Mouse (Mus musculus) heart, adult 2 months (tissue): ENCODE measurements around the gene Sap30l. TPM values are rescaled to one million over a fixed set of nuclear protein-coding genes. Genes with fewer than 3 reads are reported as not detected.

ENCODE experiments used
- DNase-seq, 2 experiments: peaks; one replicate each; pipeline ENCODE4 v3.0.0; 2021
- H3K27ac ChIP-seq: fragments of 200-600 bp; 2 replicates; pipeline ENCODE4 v1.8.1; 2022
- H3K27me3 ChIP-seq: fragments of 200-500 bp; 2 replicates; pipeline ENCODE4 v1.6.1; 2012; ENCODE audit warnings: mild to moderate bottlenecking, low read length, inconsistent platforms, mixed read lengths; ENCODE audit not compliant: control insufficient read depth, insufficient read depth
- H3K36me3 ChIP-seq: fragments of 200-500 bp; 2 replicates; pipeline ENCODE4 v1.6.1; 2012; ENCODE audit warnings: low read length, inconsistent platforms; ENCODE audit not compliant: control insufficient read depth, insufficient read depth
- H3K4me1 ChIP-seq: fragments of 200-500 bp; 2 replicates; pipeline ENCODE4 v1.6.1; 2011; ENCODE audit warnings: low read length; ENCODE audit not compliant: control insufficient read depth, insufficient read depth
- H3K4me3 ChIP-seq: fragments of 200-600 bp; 2 replicates; pipeline ENCODE4 v1.8.1; 2022
- H3K79me2 ChIP-seq: fragments of 200-500 bp; replicated peaks from 2 replicates; pipeline ENCODE4 v1.6.1; 2012; ENCODE audit warnings: mild to moderate bottlenecking, inconsistent platforms, low read length, moderate library complexity, mixed read lengths; ENCODE audit not compliant: control insufficient read depth, insufficient read depth
- H3K9ac ChIP-seq: fragments of 200-500 bp; 2 replicates; pipeline ENCODE4 v1.6.1; 2012; ENCODE audit warnings: low read depth, mild to moderate bottlenecking, control low read depth, inconsistent platforms, low read length, mixed read lengths
- CTCF ChIP-seq: fragments of 200-600 bp; IDR thresholded peaks from 2 replicates; pipeline ENCODE4 v1.8.1; 2022; ENCODE audit warnings: antibody characterized with exemption, mild to moderate bottlenecking, moderate library complexity
- EP300 ChIP-seq: fragments of 200-500 bp; IDR thresholded peaks from 2 replicates; pipeline ENCODE4 v1.6.1; 2011; ENCODE audit warnings: low read depth, low read length, control low read depth; ENCODE audit not compliant: insufficient read depth
- POLR2A ChIP-seq: fragments of 200-500 bp; IDR thresholded peaks from 2 replicates; pipeline ENCODE4 v1.6.1; 2011; ENCODE audit warnings: mild to moderate bottlenecking, low read depth, low read length, control low read depth; ENCODE audit not compliant: insufficient read depth
- WGBS: fragments of 180-500 bp; shearing (Covaris S2); methylation state at CpG from one replicate; pipeline ENCODE4 v1.1.7; 2018; 5-methylcytosine and 5-hydroxymethylcytosine counted together
- intact Hi-C: fragments of 180-260 bp; cut with DNase I; formaldehyde crosslinking; loops from one replicate; pipeline ENCODE4 v1.15.1; 2025
- polyA plus RNA-seq: library from polyadenylated mRNA; depleted of rRNA; stranded (reverse); fragments of >200 nt; gene quantifications from 2 replicates; pipeline ENCODE4 v1.2.3, GENCODE M21; 2012
- total RNA-seq, 2 experiments: library from RNA; stranded (reverse); gene quantifications; 2 replicates each; pipeline ENCODE4 v1.2.3; 2021

Sap30l gene
- total and polyA plus RNA-seq, 3 experiments: 21.2 to 49.2 (median 43.2) TPM

GRCm38 (mm10) chr11:57831281-57831781 is 29.9 kb downstream of the Sap30l start:
- Histone ChIP-seq H3K79me2 (no peaks in the 10 kb centered on the region), H3K4me3 (no peak overlapping the region), H3K36me3 (no peaks in the 10 kb centered on the region), H3K9ac (no peak overlapping the region), H3K4me1 (peaks cover 4% of the 10 kb centered on the region), H3K27me3 (peaks cover 48% of the 10 kb centered on the region), H3K27ac (no peak overlapping the region)
- no peak for TF ChIP-seq EP300
- no peak for TF ChIP-seq CTCF
- no peak for TF ChIP-seq POLR2A
- 27% methylated on average over 31 of the region's 31 CpGs for WGBS
- intact Hi-C loops: no loop called here
- no peak for DNase-seq

- intact Hi-C loops: no loop called here
- DNase-seq: no peak
- Histone ChIP-seq H3K27ac (no peak overlapping the region), H3K4me3 (no peak overlapping the region), H3K36me3 (no peaks in the 10 kb centered on the region), H3K27me3 (peaks cover 52% of the 10 kb centered on the region), H3K9ac (no peak overlapping the region), H3K79me2 (no peaks in the 10 kb centered on the region), H3K4me1 (peaks cover 4% of the 10 kb centered on the region)
- no peak for TF ChIP-seq CTCF
- no peak for TF ChIP-seq POLR2A
- no peak for TF ChIP-seq EP300
- WGBS: 46% methylated on average over 16 of the region's 16 CpGs
These were observed 30.4 kb downstream of the Sap30l start for GRCm38 (mm10) chr11:57831861-57832260.

GRCm38 (mm10) chr11:57832552-57833201 is 31.2 kb downstream of the Sap30l start, which contains the start of gene Hand1:
Gene Hand1, minus strand, starts transcription at chr11:57832818.
- Histone ChIP-seq H3K9ac (no peak within 1 kb of the TSS), H3K4me3 (no peak within 1 kb of the TSS)

GRCm38 (mm10) chr11:57833296-57833977 is 32.0 kb downstream of the Sap30l start:
- Histone ChIP-seq H3K27me3 (peaks cover 45% of the 10 kb centered on the region), H3K4me1 (peaks cover 1% of the 10 kb centered on the region; the same call in 1 of the 2 replicates), H3K9ac (no peak overlapping the region), H3K4me3 (no peak overlapping the region), H3K36me3 (no peaks in the 10 kb centered on the region), H3K79me2 (no peaks in the 10 kb centered on the region), H3K27ac (no peak overlapping the region)
- intact Hi-C loops: no loop called here
- 22% methylated on average over 30 of the region's 30 CpGs for WGBS
- no peak for TF ChIP-seq CTCF
- no peak for TF ChIP-seq POLR2A
- no peak for TF ChIP-seq EP300
- DNase-seq: no peak

More at GRCm38 (mm10) chr11:57832552-57833201, 31.2 kb downstream of the Sap30l start, which contains the start of gene Hand1:
- intact Hi-C loops: no loop called here
- Histone ChIP-seq H3K27ac (no peak within 1 kb of the TSS), H3K36me3 (no peaks in the 10 kb centered on the region), H3K4me1 (peaks cover 3% of the 10 kb centered on the region), H3K27me3 (peaks cover 49% of the 10 kb centered on the region), H3K79me2 (no peaks in the 10 kb centered on the region)
- no peak for TF ChIP-seq EP300
- TF ChIP-seq POLR2A: no peak
- no peak for TF ChIP-seq CTCF
- no peak for DNase-seq
- WGBS: 26% methylated on average over 23 of the region's 23 CpGs

GRCm38 (mm10) chr11:57834031-57834430 is 32.6 kb downstream of the Sap30l start:
- Histone ChIP-seq H3K79me2 (no peaks in the 10 kb centered on the region), H3K4me3 (no peak overlapping the region), H3K4me1 (no peaks in the 10 kb centered on the region), H3K36me3 (no peaks in the 10 kb centered on the region), H3K27me3 (peaks cover 41% of the 10 kb centered on the region), H3K9ac (no peak overlapping the region), H3K27ac (no peak overlapping the region)
- WGBS: 50% methylated on average over 6 of the region's 6 CpGs
- TF ChIP-seq EP300 (no peak), POLR2A (no peak), CTCF (no peak)
- no peak for DNase-seq
- intact Hi-C loops: no loop called here

- H3K4me3 ChIP-seq: no peak overlapping the region
- no peaks in the 10 kb centered on the region for H3K79me2 ChIP-seq
- TF ChIP-seq EP300 (no peak), CTCF (no peak), POLR2A (no peak)
- H3K9ac ChIP-seq: no peak overlapping the region
- H3K36me3 ChIP-seq: no peaks in the 10 kb centered on the region
- intact Hi-C loops: no loop called here
- no peaks in the 10 kb centered on the region for H3K4me1 ChIP-seq
- 53% methylated on average over 2 of the region's 2 CpGs for WGBS
- no peak overlapping the region for H3K27ac ChIP-seq
- H3K27me3 ChIP-seq: peaks cover 32% of the 10 kb centered on the region
- no peak for DNase-seq
These were observed 33.9 kb downstream of the Sap30l start for GRCm38 (mm10) chr11:57835331-57835730.
